Mouse (Mus musculus) myocyte (in vitro differentiated cells): Measurements from ENCODE around the gene Acss1. TPM values are rescaled to one million over a fixed set of nuclear protein-coding genes. Genes with fewer than 3 reads are reported as not detected.

Experiments
- H3K27me3 ChIP-seq: one replicate; pipeline ENCODE4 v1.6.1; 2011; ENCODE audit not compliant: control insufficient read depth, insufficient read depth, insufficient read length
- H3K36me3 ChIP-seq: one replicate; pipeline ENCODE4 v1.6.1; 2011; ENCODE audit not compliant: control insufficient read depth, insufficient read depth
- H3K4me2 ChIP-seq: one replicate; pipeline ENCODE4 v1.6.1; 2011; ENCODE audit warnings: low read depth, control low read depth
- H3K4me3 ChIP-seq: one replicate; pipeline ENCODE4 v1.5.1; 2011; ENCODE audit warnings: mild to moderate bottlenecking, control low read depth, moderate library complexity
- H3K79me2 ChIP-seq: one replicate; pipeline ENCODE4 v1.6.1; 2011; ENCODE audit not compliant: control insufficient read depth, insufficient read depth
- H3ac ChIP-seq: one replicate; pipeline ENCODE4 v1.6.1; 2011; ENCODE audit not compliant: control insufficient read depth, insufficient read length
- CEBPB ChIP-seq: IDR thresholded peaks from 2 replicates; pipeline ENCODE4 v1.6.1; 2011; ENCODE audit warnings: mild to moderate bottlenecking, moderate library complexity; ENCODE audit not compliant: poor library complexity, insufficient read depth, severe bottlenecking
- E2F4 ChIP-seq: IDR thresholded peaks from one replicate; pipeline ENCODE4 v1.6.1; 2011; ENCODE audit warnings: mild to moderate bottlenecking, control low read depth, moderate library complexity; ENCODE audit not compliant: insufficient read depth
- MAX ChIP-seq: IDR thresholded peaks from one replicate; pipeline ENCODE4 v1.6.1; 2011; ENCODE audit warnings: low read depth, mild to moderate bottlenecking, control low read depth
- MYOD1 ChIP-seq, 3 experiments: IDR thresholded peaks; one replicate each; pipeline ENCODE4 v1.6.1; 2011; ENCODE audit warnings: control low read depth in 2 of 3, low read depth in 2 of 3, mild to moderate bottlenecking in 2 of 3, moderate library complexity in 1 of 3; ENCODE audit not compliant: insufficient read length in 2 of 3, control insufficient read depth in 1 of 3
- MYOG ChIP-seq, 3 experiments: IDR thresholded peaks; one replicate each; pipeline ENCODE4 v1.6.1; 2011; ENCODE audit warnings: control low read depth in 2 of 3, low read depth in 2 of 3, mild to moderate bottlenecking in 2 of 3; ENCODE audit not compliant: insufficient read length in 2 of 3, control insufficient read depth in 1 of 3, insufficient read depth in 1 of 3
- POLR2A ChIP-seq: IDR thresholded peaks from one replicate; pipeline ENCODE4 v1.6.1; 2011; ENCODE audit warnings: low read depth, mild to moderate bottlenecking, control low read depth, moderate library complexity; ENCODE audit not compliant: insufficient read length
- POLR2AphosphoS2 ChIP-seq: IDR thresholded peaks from one replicate; pipeline ENCODE4 v1.6.1; 2011; ENCODE audit warnings: low read depth, control low read depth; ENCODE audit not compliant: insufficient read length
- REST ChIP-seq: IDR thresholded peaks from one replicate; pipeline ENCODE4 v1.6.1; 2011; ENCODE audit warnings: mild to moderate bottlenecking, control low read depth, moderate library complexity; ENCODE audit not compliant: insufficient read depth, insufficient read length
- SRF ChIP-seq: IDR thresholded peaks from one replicate; pipeline ENCODE4 v1.6.1; 2011; ENCODE audit warnings: low read depth; ENCODE audit not compliant: control insufficient read depth, insufficient read length
- TCF12 ChIP-seq: IDR thresholded peaks from one replicate; pipeline ENCODE4 v1.6.1; 2011; ENCODE audit warnings: mild to moderate bottlenecking, control low read depth; ENCODE audit not compliant: poor library complexity, insufficient read depth, severe bottlenecking
- TCF3 ChIP-seq: IDR thresholded peaks from one replicate; pipeline ENCODE4 v1.6.1; 2011; ENCODE audit warnings: low read depth, control low read depth; ENCODE audit not compliant: insufficient read length
- USF1 ChIP-seq: IDR thresholded peaks from one replicate; pipeline ENCODE4 v1.6.1; 2011; ENCODE audit warnings: low read depth, mild to moderate bottlenecking, control low read depth, moderate library complexity
- polyA plus RNA-seq: library from polyadenylated mRNA; unstranded; fragments of >200 nt; fragmentation: generic; extraction: Trizol; gene quantifications from one replicate; pipeline ENCODE4 v1.2.1, GENCODE M21; 2012; ENCODE audit warnings: missing spikeins

The Acss1 gene
- polyA plus RNA-seq, 1 experiment, result not detected

DNA sequence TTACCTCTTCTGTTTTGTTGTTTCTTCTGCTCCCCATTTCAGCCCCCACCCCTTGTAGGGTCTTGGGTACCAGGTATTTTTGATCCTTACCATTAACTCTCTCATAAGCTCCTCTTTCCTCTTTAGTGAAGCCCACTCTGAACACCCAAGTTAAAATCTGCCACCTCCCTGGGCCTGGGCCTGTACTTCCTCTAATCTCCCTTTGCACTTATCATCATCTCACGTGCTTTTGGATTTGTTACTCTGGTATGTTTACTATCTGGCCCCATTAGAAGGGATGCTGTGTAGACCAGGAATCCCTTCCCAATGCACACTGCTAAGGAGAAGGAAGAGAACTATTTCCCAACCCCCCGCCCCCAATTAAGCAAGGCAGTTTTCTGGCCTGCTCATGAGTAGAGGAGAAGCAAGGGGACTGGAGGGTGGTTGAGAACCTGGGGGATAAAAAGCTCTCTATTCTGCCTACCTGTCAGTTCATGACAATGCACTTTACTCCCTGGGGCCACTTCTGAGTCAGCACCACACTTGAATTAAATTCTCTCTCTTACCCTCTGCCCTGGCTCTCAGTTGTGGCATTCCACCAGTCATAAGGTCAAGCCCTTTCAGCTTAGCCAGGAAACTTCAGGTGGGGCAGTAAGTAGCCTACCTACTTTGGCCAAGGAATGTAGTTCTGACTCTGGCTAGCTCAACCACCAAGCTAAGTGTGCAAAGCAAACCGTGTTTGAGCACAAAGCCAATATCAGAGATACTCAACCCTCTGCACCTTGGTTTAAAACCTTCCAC, 72.7 kb downstream of the Acss1 start:
- no peak overlapping the region for H3K4me2 ChIP-seq
- no peaks in the 10 kb centered on the region for H3K79me2 ChIP-seq
- no peak overlapping the region for H3ac ChIP-seq
- peaks cover 13% of the 10 kb centered on the region for H3K36me3 ChIP-seq
- H3K4me3 ChIP-seq, result no peak overlapping the region
- no peaks in the 10 kb centered on the region for H3K27me3 ChIP-seq
- TF ChIP-seq TCF3 (no peak), E2F4 (no peak), MYOG (IDR thresholded peaks at IDR 0.05; ENCODE audit: control insufficient read depth in 1 of 3, insufficient read depth in 1 of 3, insufficient read length in 2 of 3, low read depth in 2 of 3) (no peak), POLR2A (no peak), MYOD1 (IDR thresholded peaks at IDR 0.05; ENCODE audit: control insufficient read depth in 1 of 3, insufficient read length in 2 of 3, low read depth in 2 of 3) (no peak), POLR2AphosphoS2 (no peak), MAX (no peak), SRF (no peak), CEBPB (no peak), USF1 (no peak), REST (no peak), TCF12 (no peak)

GRCm38 (mm10) chr2:150589076-150589475, 79.2 kb downstream of the Acss1 start:
- Histone ChIP-seq H3K27me3 (no peaks in the 10 kb centered on the region), H3K79me2 (no peaks in the 10 kb centered on the region), H3K4me3 (no peak overlapping the region), H3ac (no peak overlapping the region), H3K36me3 (peaks cover 31% of the 10 kb centered on the region), H3K4me2 (no peak overlapping the region)
- no peak for TF ChIP-seq TCF12

DNA sequence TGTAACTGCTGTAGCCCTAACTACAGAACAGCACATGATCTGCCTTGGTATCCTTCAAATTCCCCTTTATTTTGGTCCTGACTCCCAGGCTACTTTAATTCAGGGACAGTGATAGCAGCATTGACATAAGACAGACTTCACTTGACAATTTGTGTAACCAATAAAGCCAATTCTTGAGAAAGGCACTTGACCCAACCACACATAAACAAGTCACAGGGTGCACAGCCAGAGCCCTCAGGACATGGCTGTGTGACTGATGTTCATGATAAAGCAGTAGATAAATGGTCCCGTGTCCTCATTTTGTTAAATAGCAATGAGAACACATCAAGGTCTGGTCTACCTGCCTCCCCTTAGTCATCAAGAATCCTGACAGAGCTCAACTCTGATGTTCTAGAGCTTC, 88.7 kb downstream of the Acss1 start:
- Histone ChIP-seq H3K79me2 (no peaks in the 10 kb centered on the region), H3K27me3 (no peaks in the 10 kb centered on the region), H3K4me3 (no peak overlapping the region), H3K36me3 (peaks cover 8% of the 10 kb centered on the region), H3K4me2 (no peak overlapping the region), H3ac (no peak overlapping the region)
- TF ChIP-seq POLR2A (no peak), MAX (no peak), USF1 (no peak), POLR2AphosphoS2 (no peak), SRF (no peak), MYOD1 (IDR thresholded peaks at IDR 0.05; ENCODE audit: control insufficient read depth in 1 of 3, insufficient read length in 2 of 3, low read depth in 2 of 3) (no peak), REST (no peak), E2F4 (no peak), MYOG (IDR thresholded peaks at IDR 0.05; ENCODE audit: control insufficient read depth in 1 of 3, insufficient read depth in 1 of 3, insufficient read length in 2 of 3, low read depth in 2 of 3) (no peak), TCF12 (no peak), CEBPB (no peak), TCF3 (no peak)

DNA sequence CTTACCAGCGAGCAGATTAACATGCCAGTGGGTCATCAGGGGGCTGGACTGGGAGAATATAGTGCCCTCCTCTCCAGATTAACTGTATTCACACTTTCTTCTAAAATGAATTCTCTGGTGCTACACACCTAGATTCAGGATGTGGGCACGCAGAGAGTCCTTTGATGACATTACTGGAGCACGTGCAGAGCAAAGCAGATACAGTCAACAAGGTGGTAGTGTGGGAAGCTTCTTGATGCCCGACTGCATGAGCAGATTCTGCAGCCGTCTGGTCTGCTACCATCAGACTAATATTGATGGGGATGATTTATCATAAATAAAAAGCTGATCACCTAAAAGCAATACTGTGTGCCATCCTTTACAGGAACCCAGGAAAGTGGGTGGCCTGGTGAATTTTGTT, 89.7 kb downstream of the Acss1 start:
- Histone ChIP-seq H3K79me2 (no peaks in the 10 kb centered on the region), H3K27me3 (no peaks in the 10 kb centered on the region), H3K36me3 (no peaks in the 10 kb centered on the region), H3ac (no peak overlapping the region), H3K4me3 (no peak overlapping the region), H3K4me2 (no peak overlapping the region)
- TF ChIP-seq E2F4 (no peak), TCF3 (no peak), SRF (no peak)

DNA sequence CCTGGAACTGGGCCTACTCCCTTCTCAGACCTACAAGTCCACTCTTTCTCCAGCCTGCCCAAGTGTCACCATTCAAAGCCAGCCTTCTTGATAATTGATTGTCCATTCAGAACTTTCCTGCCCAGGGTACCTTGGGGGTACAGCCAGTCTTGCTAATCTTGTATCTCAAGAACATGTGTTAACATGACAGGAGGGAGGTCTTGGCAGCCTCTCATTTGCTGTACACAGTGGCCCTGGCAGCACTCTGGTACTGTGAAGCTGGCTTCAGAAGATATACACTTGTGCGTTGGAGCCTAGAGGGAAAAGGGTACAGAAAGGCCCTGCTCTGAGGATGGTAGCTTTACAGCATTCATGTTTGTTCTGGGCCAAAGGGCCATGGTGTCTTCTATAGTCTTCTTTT, 92.0 kb downstream of the Acss1 start:
- Histone ChIP-seq H3K27me3 (no peaks in the 10 kb centered on the region), H3K4me3 (no peak overlapping the region), H3K4me2 (no peak overlapping the region), H3K36me3 (no peaks in the 10 kb centered on the region), H3ac (no peak overlapping the region), H3K79me2 (no peaks in the 10 kb centered on the region)
- TF ChIP-seq MAX, result no peak
- TF ChIP-seq USF1, result no peak

- TF ChIP-seq MYOG (IDR thresholded peaks at IDR 0.05; ENCODE audit: control insufficient read depth in 1 of 3, insufficient read depth in 1 of 3, insufficient read length in 2 of 3, low read depth in 2 of 3) (no peak), TCF3 (no peak), USF1 (no peak), E2F4 (no peak), MAX (no peak), POLR2AphosphoS2 (no peak), CEBPB (no peak), MYOD1 (IDR thresholded peaks at IDR 0.05; ENCODE audit: control insufficient read depth in 1 of 3, insufficient read length in 2 of 3, low read depth in 2 of 3) (no peak), TCF12 (no peak), POLR2A (no peak), SRF (no peak), REST (no peak)
- no peaks in the 10 kb centered on the region for H3K27me3 ChIP-seq
- H3K79me2 ChIP-seq, result no peaks in the 10 kb centered on the region
- no peak overlapping the region for H3K4me2 ChIP-seq
- H3K36me3 ChIP-seq, result no peaks in the 10 kb centered on the region
- H3ac ChIP-seq, result no peak overlapping the region
- no peak overlapping the region for H3K4me3 ChIP-seq
These were observed 95.8 kb downstream of the Acss1 start for GRCm38 (mm10) chr2:150572463-150572862.
